In genomic region chr2:102527563-102527962, GRCm38 (mm10) we compare ENCODE assay signal across 24 mouse cellular contexts. TPM values are rescaled to one million over a fixed set of nuclear protein-coding genes. Genes with fewer than 3 reads are reported as not detected.
DNase-seq lines count a peak whose midpoint lies in the region; ATAC-seq and TF ChIP-seq lines count a peak whose summit lies in the region.
"Had no signal": no experiment of that assay in that cellular context is flagged by ENCODE, and none has a peak within 500 bp of the region (broad histone marks: within the 10 kb centered on the region; RNA-seq: fewer than 3 reads in every experiment).

No protein-coding gene starts in this region.

- no peak for TF ChIP-seq CTCF in hindbrain, postnatal 0 days (IDR thresholded peaks at IDR 0.05; ENCODE audit: low read depth)

- H3K4me2 ChIP-seq in heart, embryonic 12.5 days: no peak overlapping the region
- H3K4me2 ChIP-seq in hindbrain, postnatal 0 days (ENCODE audit: low read depth, low read length): no peak overlapping the region
- H3K4me2 ChIP-seq in hindbrain, embryonic 11.5 days (replicated peaks; ENCODE audit: low read depth, low read length): no peak overlapping the region
- no peak overlapping the region for H3K4me2 ChIP-seq in neural tube, embryonic 14.5 days (ENCODE audit: low read depth, low read length)
- no peak overlapping the region for H3K4me2 ChIP-seq in intestine, embryonic 16.5 days (ENCODE audit: low read depth, low read length)
- H3K4me2 ChIP-seq: embryonic facial prominence, embryonic 12.5 days; forebrain, embryonic 12.5 days; forebrain, embryonic 15.5 days had no signal

- no peak for ATAC-seq in heart, embryonic 12.5 days (ENCODE audit: insufficient number of reproducible peaks, low FRiP score)
- ATAC-seq in hindbrain, postnatal 0 days: peak; percentile 68; the same call in 1 of the 2 replicates
- no peak for ATAC-seq in hindbrain, embryonic 11.5 days (ENCODE audit: low FRiP score)
- peak; percentile 80 for ATAC-seq in neural tube, embryonic 14.5 days (ENCODE audit: low read depth)
- ATAC-seq in intestine, embryonic 16.5 days: no peak
- ATAC-seq: forebrain, embryonic 15.5 days; Patski had no signal

- no peaks in the 10 kb centered on the region for H3K4me1 ChIP-seq in heart, embryonic 12.5 days (replicated peaks)
- H3K4me1 ChIP-seq in hindbrain, postnatal 0 days (ENCODE audit: insufficient read depth, low read length): no peaks in the 10 kb centered on the region
- no peaks in the 10 kb centered on the region for H3K4me1 ChIP-seq in hindbrain, embryonic 11.5 days (replicated peaks; ENCODE audit: control insufficient read depth, insufficient read depth, low read length)
- H3K4me1 ChIP-seq in neural tube, embryonic 14.5 days (ENCODE audit: control insufficient read depth, insufficient read depth, low read length): no peaks in the 10 kb centered on the region
- no peaks in the 10 kb centered on the region for H3K4me1 ChIP-seq in intestine, embryonic 16.5 days (ENCODE audit: control insufficient read depth, insufficient read depth, low read length)
- H3K4me1 ChIP-seq: embryonic facial prominence, embryonic 12.5 days; forebrain, embryonic 12.5 days; forebrain, embryonic 15.5 days; heart, embryonic 10.5 days had no signal

- H3K27ac ChIP-seq in heart, embryonic 12.5 days (ENCODE audit: poor library complexity, severe bottlenecking): no peak overlapping the region
- H3K27ac ChIP-seq in hindbrain, postnatal 0 days: no peak overlapping the region
- no peak overlapping the region for H3K27ac ChIP-seq in hindbrain, embryonic 11.5 days (ENCODE audit: low read depth, low read length)
- H3K27ac ChIP-seq in neural tube, embryonic 14.5 days (ENCODE audit: low read depth, low read length): no peak overlapping the region
- no peak overlapping the region for H3K27ac ChIP-seq in intestine, embryonic 16.5 days (ENCODE audit: low read length)
- H3K27ac ChIP-seq: embryonic facial prominence, embryonic 12.5 days; forebrain, embryonic 12.5 days; forebrain, embryonic 15.5 days; heart, adult 2 months; heart, embryonic 10.5 days had no signal

- WGBS in heart, embryonic 12.5 days: 79% methylated on average over 4 of the region's 4 CpGs
- 71% methylated on average over 4 of the region's 4 CpGs for WGBS in hindbrain, postnatal 0 days
- 91% methylated on average over 4 of the region's 4 CpGs for WGBS in hindbrain, embryonic 11.5 days
- 59% methylated on average over 4 of the region's 4 CpGs for whole genome bisulfite sequencing in neural tube, embryonic 14.5 days
- WGBS in intestine, embryonic 16.5 days: 81% methylated on average over 4 of the region's 4 CpGs

- H3K9me3 ChIP-seq in heart, embryonic 12.5 days (replicated peaks): no peaks in the 10 kb centered on the region
- no peaks in the 10 kb centered on the region for H3K9me3 ChIP-seq in hindbrain, postnatal 0 days (ENCODE audit: low read length)
- H3K9me3 ChIP-seq in hindbrain, embryonic 11.5 days (ENCODE audit: control insufficient read depth, low read length): no peaks in the 10 kb centered on the region
- no peaks in the 10 kb centered on the region for H3K9me3 ChIP-seq in neural tube, embryonic 14.5 days (ENCODE audit: control insufficient read depth, low read length)
- no peaks in the 10 kb centered on the region for H3K9me3 ChIP-seq in intestine, embryonic 16.5 days (ENCODE audit: control insufficient read depth, low read length)
- H3K9me3 ChIP-seq: embryonic facial prominence, embryonic 12.5 days; forebrain, embryonic 12.5 days; forebrain, embryonic 15.5 days; G1E; heart, embryonic 10.5 days had no signal

- H3K27me3 ChIP-seq in heart, embryonic 12.5 days (replicated peaks): peaks cover 14% of the 10 kb centered on the region; the same call in 1 of the 2 replicates
- no peaks in the 10 kb centered on the region for H3K27me3 ChIP-seq in hindbrain, postnatal 0 days (ENCODE audit: insufficient read depth, low read length)
- no peaks in the 10 kb centered on the region for H3K27me3 ChIP-seq in hindbrain, embryonic 11.5 days (ENCODE audit: control insufficient read depth, insufficient read depth, low read length)
- H3K27me3 ChIP-seq in neural tube, embryonic 14.5 days (ENCODE audit: control insufficient read depth, insufficient read depth, low read length): no peaks in the 10 kb centered on the region
- H3K27me3 ChIP-seq in intestine, embryonic 16.5 days (replicated peaks; ENCODE audit: control insufficient read depth, insufficient read depth, low read length): no peaks in the 10 kb centered on the region
- H3K27me3 ChIP-seq: CH12.LX; embryonic facial prominence, embryonic 12.5 days; forebrain, embryonic 12.5 days; forebrain, embryonic 15.5 days; Patski had no signal

- H3K9ac ChIP-seq in heart, embryonic 12.5 days: no peak overlapping the region
- no peak overlapping the region for H3K9ac ChIP-seq in hindbrain, postnatal 0 days (replicated peaks; ENCODE audit: low read length)
- no peak overlapping the region for H3K9ac ChIP-seq in hindbrain, embryonic 11.5 days (ENCODE audit: low read depth, low read length)
- H3K9ac ChIP-seq in neural tube, embryonic 14.5 days (replicated peaks; ENCODE audit: low read depth, low read length): no peak overlapping the region
- no peak overlapping the region for H3K9ac ChIP-seq in intestine, embryonic 16.5 days (ENCODE audit: low read depth, low read length)
- H3K9ac ChIP-seq: embryonic facial prominence, embryonic 12.5 days; forebrain, embryonic 12.5 days; forebrain, embryonic 15.5 days had no signal

- peak; percentile 8 for DNase-seq in heart, adult 11 months
- no peak for DNase-seq in hindbrain, postnatal 0 days (ENCODE audit: low spot score)
- no peak for DNase-seq in hindbrain, embryonic 11.5 days (ENCODE audit: low spot score)
- DNase-seq: adrenal gland, postnatal 10 days; adrenal gland, postnatal 36 days; B cell, adult 2 months; cerebellum, adult 18-20 months; cerebellum, adult 9-10 months; cerebellum, postnatal 14 days; gastrocnemius, postnatal 25 days; heart, adult 2 months; kidney, adult 11 months had no signal

- no peaks in the 10 kb centered on the region for H3K36me3 ChIP-seq in heart, embryonic 12.5 days
- H3K36me3 ChIP-seq in hindbrain, postnatal 0 days (ENCODE audit: insufficient read depth, low read length): no peaks in the 10 kb centered on the region
- no peaks in the 10 kb centered on the region for H3K36me3 ChIP-seq in hindbrain, embryonic 11.5 days (ENCODE audit: control insufficient read depth, insufficient read depth, low read length)
- H3K36me3 ChIP-seq in neural tube, embryonic 14.5 days (ENCODE audit: control insufficient read depth, insufficient read depth, low read length): no peaks in the 10 kb centered on the region
- H3K36me3 ChIP-seq in intestine, embryonic 16.5 days (ENCODE audit: control insufficient read depth, insufficient read depth, low read length): no peaks in the 10 kb centered on the region
- H3K36me3 ChIP-seq: embryonic facial prominence, embryonic 12.5 days; forebrain, embryonic 12.5 days; forebrain, embryonic 15.5 days; G1E; heart, embryonic 10.5 days had no signal

- H3K4me3 ChIP-seq in heart, embryonic 12.5 days: no peak overlapping the region
- no peak overlapping the region for H3K4me3 ChIP-seq in hindbrain, postnatal 0 days (ENCODE audit: low read length)
- H3K4me3 ChIP-seq in hindbrain, embryonic 11.5 days (ENCODE audit: low read depth, low read length): no peak overlapping the region
- H3K4me3 ChIP-seq in neural tube, embryonic 14.5 days (ENCODE audit: low read depth, low read length): no peak overlapping the region
- H3K4me3 ChIP-seq in intestine, embryonic 16.5 days (ENCODE audit: low read length): no peak overlapping the region
- H3K4me3 ChIP-seq: embryonic facial prominence, embryonic 12.5 days; erythroblast, embryonic 14.5 days; forebrain, embryonic 12.5 days; forebrain, embryonic 15.5 days; heart, adult 2 months; heart, embryonic 10.5 days had no signal

RNA-seq across cellular contexts. Expression of gene Pamr1, which starts 22.2 kb away (rescaled TPM):
- polyA plus RNA-seq in heart, embryonic 12.5 days (2016; fragmentation: Nextera tagmentation; extraction: Ambion mirVana): 1.0 and 1.1 TPM in 2 replicates
- total RNA-seq in hindbrain, postnatal 0 days (2014; rRNA removed): 13.2 and 16.0 TPM in 2 replicates
- polyA plus RNA-seq in hindbrain, postnatal 0 days (2015; fragmentation: Nextera tagmentation; extraction: Ambion mirVana): 11.4 and 12.9 TPM in 2 replicates
- polyA plus RNA-seq in hindbrain, embryonic 11.5 days (2014; fragmentation: Nextera tagmentation; extraction: Ambion mirVana): 0.38 and 1.8 TPM in 2 replicates
- polyA plus RNA-seq in neural tube, embryonic 14.5 days (2014; fragmentation: Nextera tagmentation; extraction: Ambion mirVana): 9.3 and 14.2 TPM in 2 replicates
- 38.1 and 39.4 TPM in 2 replicates for polyA plus RNA-seq in intestine, embryonic 16.5 days (2015; fragmentation: Nextera tagmentation; extraction: Ambion mirVana)
- total RNA-seq: hematopoietic stem cell, adult 5-6 weeks had no signal
- polyA plus RNA-seq: erythroblast, embryonic 14.5 days; G1E had no signal

Comparison
In these comparisons a context has a peak if more than half of its experiments do, and no peak if none do; other contexts are left out.
1. ATAC-seq: peak in hindbrain, postnatal 0 days (single experiment) and neural tube, embryonic 14.5 days (single experiment); none in heart, embryonic 12.5 days (single experiment), hindbrain, embryonic 11.5 days (single experiment) and intestine, embryonic 16.5 days (single experiment).